Mouse (Mus musculus) cortical plate, adult 2 months (tissue): ENCODE data around the gene Rnps1. TPM values are rescaled to one million over a fixed set of nuclear protein-coding genes. Genes with fewer than 3 reads are reported as not detected.
"Not testable (repeated sequence)": the region's sequence is repeated elsewhere in the genome, so short reads cannot be mapped to it uniquely, and the experiment has no call there.

Source experiments
- H3K27ac ChIP-seq: fragments of 200-500 bp; 2 replicates; pipeline ENCODE4 v1.5.1; 2012; ENCODE audit warnings: low read length, control low read depth, inconsistent platforms; ENCODE audit not compliant: insufficient read depth
- H3K4me1 ChIP-seq: fragments of 200-500 bp; 2 replicates; pipeline ENCODE4 v1.6.1; 2011; ENCODE audit warnings: low read length; ENCODE audit not compliant: control insufficient read depth, insufficient read depth
- H3K4me3 ChIP-seq: fragments of 200-500 bp; 2 replicates; pipeline ENCODE4 v1.5.1; 2011; ENCODE audit warnings: mild to moderate bottlenecking, low read length, control low read depth; ENCODE audit not compliant: insufficient read depth
- CTCF ChIP-seq: fragments of 200-500 bp; IDR thresholded peaks from 2 replicates; pipeline ENCODE4 v1.5.1; 2011; ENCODE audit warnings: mild to moderate bottlenecking, control low read depth, low read length; ENCODE audit not compliant: insufficient read depth; ENCODE audit errors: extremely low read depth
- POLR2A ChIP-seq: fragments of 200-500 bp; IDR thresholded peaks from 2 replicates; pipeline ENCODE4 v1.6.1; 2011; ENCODE audit warnings: mild to moderate bottlenecking, low read length, control low read depth; ENCODE audit not compliant: insufficient read depth; ENCODE audit errors: extremely low read depth
- polyA plus RNA-seq: library from polyadenylated mRNA; depleted of rRNA; stranded (reverse); fragments of >200 nt; gene quantifications from 2 replicates; pipeline ENCODE4 v1.2.3, GENCODE M21; 2012

Gene Rnps1
- polyA plus RNA-seq, 1 experiment = 264 TPM

DNA sequence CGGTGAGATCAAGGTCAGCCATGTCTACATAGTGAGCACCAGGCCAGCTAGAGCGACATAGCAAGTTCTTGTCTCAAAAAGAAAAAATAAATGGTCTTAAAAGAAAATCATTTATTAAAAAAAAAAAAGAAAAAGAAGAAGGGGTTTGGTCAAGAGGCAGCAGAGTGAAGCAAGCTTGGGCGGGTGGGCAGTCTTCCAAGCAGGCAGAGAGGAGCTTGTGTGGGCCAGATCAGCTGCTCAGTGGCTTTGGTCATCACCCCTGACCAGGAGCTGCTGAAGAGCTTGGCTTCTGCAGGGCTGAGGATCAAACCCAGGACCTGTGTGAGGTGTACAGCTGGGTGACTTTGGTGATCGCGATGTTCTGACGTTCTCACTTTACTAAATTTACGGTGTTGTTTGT, 19.9 kb upstream of the Rnps1 start:
- H3K27ac ChIP-seq = no peak overlapping the region
- no peak overlapping the region for H3K4me3 ChIP-seq
- H3K4me1 ChIP-seq = no peaks in the 10 kb centered on the region
- no peak for TF ChIP-seq POLR2A
- no peak for TF ChIP-seq CTCF

GRCm38 (mm10) chr17:24402371-24402770, 12.0 kb upstream of the Rnps1 start:
- TF ChIP-seq CTCF (no peak), POLR2A (no peak)
- no peak overlapping the region for H3K27ac ChIP-seq
- H3K4me1 ChIP-seq = no peaks in the 10 kb centered on the region; the same call in 1 of the 2 replicates
- H3K4me3 ChIP-seq = no peak overlapping the region

- Histone ChIP-seq H3K27ac (no peak overlapping the region), H3K4me1 (no peaks in the 10 kb centered on the region; the same call in 1 of the 2 replicates), H3K4me3 (no peak overlapping the region)
- TF ChIP-seq CTCF (no peak), POLR2A (no peak)
Observed at GRCm38 (mm10) chr17:24407116-24407803, 7.1 kb upstream of the Rnps1 start.

GRCm38 (mm10) chr17:24413557-24414211, 681 bp upstream of the Rnps1 start:
- TF ChIP-seq POLR2A (no peak), CTCF (no peak)
- Histone ChIP-seq H3K4me3 (peak overlapping the region; percentile 90), H3K27ac (peak overlapping the region; percentile 42; the same call in 1 of the 2 replicates), H3K4me1 (no peaks in the 10 kb centered on the region)

GRCm38 (mm10) chr17:24415011-24415410, 646 bp downstream of the Rnps1 start:
- peak overlapping the region; percentile 90 for H3K4me3 ChIP-seq
- H3K4me1 ChIP-seq = no peaks in the 10 kb centered on the region
- no peak for TF ChIP-seq POLR2A
- no peak for TF ChIP-seq CTCF
- no peak overlapping the region for H3K27ac ChIP-seq

- H3K4me1 ChIP-seq = no peaks in the 10 kb centered on the region
- no peak overlapping the region for H3K27ac ChIP-seq
- H3K4me3 ChIP-seq = peak overlapping the region; percentile 90; the same call in 1 of the 2 replicates
- TF ChIP-seq POLR2A (no peak), CTCF (no peak)
Observed at GRCm38 (mm10) chr17:24416051-24416652, 1.8 kb downstream of the Rnps1 start.

DNA sequence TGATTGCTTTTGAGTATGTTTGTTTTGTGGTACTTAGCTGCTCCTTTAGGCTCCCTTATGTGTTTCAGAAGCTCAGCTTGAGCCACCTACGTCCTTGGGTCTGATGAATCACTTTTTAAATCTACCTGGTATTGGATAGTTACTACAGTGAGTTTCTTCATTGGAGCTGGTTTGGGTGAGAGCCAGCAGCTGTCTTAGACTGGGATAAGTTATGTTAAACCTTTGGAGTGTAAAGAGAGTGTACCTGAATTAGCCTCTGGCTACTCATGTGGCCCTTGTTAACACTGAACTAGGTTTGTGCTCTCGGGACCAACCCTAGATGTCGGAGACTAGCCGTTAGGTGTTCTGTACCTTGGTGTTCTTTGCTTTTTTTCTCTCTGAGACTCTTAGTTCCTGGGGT, 8.7 kb downstream of the Rnps1 start:
- H3K4me1 ChIP-seq = no peaks in the 10 kb centered on the region
- H3K27ac ChIP-seq = no peak overlapping the region
- no peak for TF ChIP-seq CTCF
- TF ChIP-seq POLR2A = no peak
- H3K4me3 ChIP-seq = no peak overlapping the region

GRCm38 (mm10) chr17:24424489-24424888, 10.1 kb downstream of the Rnps1 start:
- TF ChIP-seq POLR2A (no peak), CTCF (no peak)
- H3K27ac ChIP-seq = no peak overlapping the region

GRCm38 (mm10) chr17:24425326-24425725, 11.0 kb downstream of the Rnps1 start:
- H3K4me1 ChIP-seq, H3K4me3 ChIP-seq, H3K27ac ChIP-seq: not testable (repeated sequence)

More at GRCm38 (mm10) chr17:24424489-24424888, 10.1 kb downstream of the Rnps1 start:
- no peak overlapping the region for H3K4me3 ChIP-seq
- H3K4me1 ChIP-seq = no peaks in the 10 kb centered on the region

- TF ChIP-seq POLR2A (no peak), CTCF (no peak)
- Histone ChIP-seq H3K27ac (no peak overlapping the region), H3K4me1 (no peaks in the 10 kb centered on the region), H3K4me3 (peak overlapping the region; percentile 49; the same call in 1 of the 2 replicates)
Observed at GRCm38 (mm10) chr17:24425905-24426304, 11.5 kb downstream of the Rnps1 start.
